Mouse (Mus musculus) embryonic fibroblast, embryonic 13.5 days (primary cell): Measurements from ENCODE around the gene Dmbt1. TPM values are rescaled to one million over a fixed set of nuclear protein-coding genes. Genes with fewer than 3 reads are reported as not detected.
"Not testable (repeated sequence)": the region's sequence is repeated elsewhere in the genome, so short reads cannot be mapped to it uniquely, and the experiment has no call there.

Experiments used
- H3K27ac ChIP-seq: 2 replicates; pipeline ENCODE4 v1.5.1; 2012; ENCODE audit warnings: low read length, control low read depth, inconsistent platforms; ENCODE audit not compliant: insufficient read depth
- H3K4me1 ChIP-seq: 2 replicates; pipeline ENCODE4 v1.6.1; 2011; ENCODE audit warnings: low read length; ENCODE audit not compliant: control insufficient read depth, insufficient read depth
- H3K4me3 ChIP-seq: 2 replicates; pipeline ENCODE4 v1.5.1; 2011; ENCODE audit warnings: mild to moderate bottlenecking, control low read depth, low read length; ENCODE audit not compliant: insufficient read depth
- CTCF ChIP-seq: IDR thresholded peaks from 2 replicates; pipeline ENCODE4 v1.5.1; 2011; ENCODE audit warnings: mild to moderate bottlenecking, control low read depth, low read length, moderate library complexity, borderline replicate concordance; ENCODE audit not compliant: insufficient read depth
- POLR2A ChIP-seq: IDR thresholded peaks from 2 replicates; pipeline ENCODE4 v1.6.1; 2011; ENCODE audit warnings: low read depth, mild to moderate bottlenecking, control low read depth, low read length, moderate library complexity
- polyA plus RNA-seq: library from polyadenylated mRNA; stranded (reverse); fragments of >200 nt; gene quantifications from 2 replicates; pipeline ENCODE4 v1.2.4, GENCODE M21; 2011; ENCODE audit warnings: low read depth; ENCODE audit not compliant: missing spikeins, insufficient read length

The Dmbt1 gene
- polyA plus RNA-seq, 1 experiment, result not detected

GRCm38 (mm10) chr7:131001976-131002726 is 29.7 kb upstream of the Dmbt1 start:
- Histone ChIP-seq H3K4me1 (no peaks in the 10 kb centered on the region), H3K27ac (no peak overlapping the region), H3K4me3 (no peak overlapping the region)
- TF ChIP-seq CTCF (no peak), POLR2A (no peak)

GRCm38 (mm10) chr7:131004071-131004470 is 27.8 kb upstream of the Dmbt1 start:
- Histone ChIP-seq H3K4me1 (no peaks in the 10 kb centered on the region), H3K4me3 (no peak overlapping the region), H3K27ac (no peak overlapping the region)
- TF ChIP-seq CTCF (no peak), POLR2A (no peak)

GRCm38 (mm10) chr7:131007221-131007620 is 24.6 kb upstream of the Dmbt1 start:
- no peak overlapping the region for H3K27ac ChIP-seq
- no peaks in the 10 kb centered on the region for H3K4me1 ChIP-seq
- no peak overlapping the region for H3K4me3 ChIP-seq
- no peak for TF ChIP-seq CTCF
- no peak for TF ChIP-seq POLR2A

- TF ChIP-seq POLR2A, result no peak
- no peak for TF ChIP-seq CTCF
- no peaks in the 10 kb centered on the region for H3K4me1 ChIP-seq
- H3K27ac ChIP-seq, result no peak overlapping the region
- no peak overlapping the region for H3K4me3 ChIP-seq
These were observed 22.7 kb upstream of the Dmbt1 start for GRCm38 (mm10) chr7:131009178-131009577.

GRCm38 (mm10) chr7:131011901-131012300 is 20.0 kb upstream of the Dmbt1 start:
- H3K27ac ChIP-seq, result no peak overlapping the region
- no peak overlapping the region for H3K4me3 ChIP-seq
- H3K4me1 ChIP-seq, result no peaks in the 10 kb centered on the region
- TF ChIP-seq CTCF, result no peak
- TF ChIP-seq POLR2A, result no peak

GRCm38 (mm10) chr7:131019181-131019580 is 12.7 kb upstream of the Dmbt1 start:
- H3K4me3 ChIP-seq, result no peak overlapping the region
- no peak overlapping the region for H3K27ac ChIP-seq
- TF ChIP-seq CTCF (no peak), POLR2A (no peak)
- H3K4me1 ChIP-seq, result no peaks in the 10 kb centered on the region

- Histone ChIP-seq H3K4me3 (no peak overlapping the region), H3K27ac (no peak overlapping the region), H3K4me1 (no peaks in the 10 kb centered on the region)
- TF ChIP-seq CTCF (no peak), POLR2A (no peak)
These were observed 7.0 kb upstream of the Dmbt1 start for GRCm38 (mm10) chr7:131024807-131025206.

GRCm38 (mm10) chr7:131027557-131027956 is 4.3 kb upstream of the Dmbt1 start:
- Histone ChIP-seq H3K4me1 (no peaks in the 10 kb centered on the region), H3K4me3 (no peak overlapping the region), H3K27ac (no peak overlapping the region)
- TF ChIP-seq POLR2A, result no peak
- TF ChIP-seq CTCF, result no peak

- Histone ChIP-seq H3K4me1 (no peaks in the 10 kb centered on the region), H3K27ac (no peak overlapping the region), H3K4me3 (no peak overlapping the region)
- no peak for TF ChIP-seq CTCF
- TF ChIP-seq POLR2A, result no peak
These were observed 4.5 kb downstream of the Dmbt1 start for GRCm38 (mm10) chr7:131036396-131036795.

- Histone ChIP-seq H3K4me1 (no peaks in the 10 kb centered on the region), H3K27ac (no peak overlapping the region), H3K4me3 (no peak overlapping the region)
- no peak for TF ChIP-seq CTCF
- no peak for TF ChIP-seq POLR2A
These were observed 5.2 kb downstream of the Dmbt1 start for GRCm38 (mm10) chr7:131037083-131037482.

- H3K27ac ChIP-seq, H3K4me1 ChIP-seq, H3K4me3 ChIP-seq: not testable (repeated sequence)
These were observed 8.9 kb downstream of the Dmbt1 start for GRCm38 (mm10) chr7:131040760-131041159.
